Mouse (Mus musculus) MEL (cell line): ENCODE data around the gene Sccpdh. TPM values are rescaled to one million over a fixed set of nuclear protein-coding genes. Genes with fewer than 3 reads are reported as not detected.
"Not testable (repeated sequence)": the region's sequence is repeated elsewhere in the genome, so short reads cannot be mapped to it uniquely, and the experiment has no call there.

Source experiments
- DNase-seq: peaks from one replicate; pipeline ENCODE4 v3.0.0; 2011; ENCODE audit warnings: low read depth, low spot score
- H3K27ac ChIP-seq: 2 replicates; pipeline ENCODE4 v1.5.1; 2012; ENCODE audit warnings: low read depth, mild to moderate bottlenecking, control low read depth, low read length, moderate library complexity; ENCODE audit not compliant: control insufficient read depth
- H3K27me3 ChIP-seq, 2 experiments: fragments of 150-350 bp in 1 of 2; sonication (generic) in 1 of 2; 2 replicates each; pipeline ENCODE4 v1.6.1; 2012; ENCODE audit warnings: low read length in 2 of 2, mild to moderate bottlenecking in 2 of 2, improper control_type of control experiment in 1 of 2, moderate library complexity in 1 of 2; ENCODE audit not compliant: insufficient read depth in 2 of 2, control insufficient read depth in 1 of 2
- H3K36me3 ChIP-seq, 2 experiments: 2 replicates each; pipeline ENCODE4 v1.6.1; 2012 to 2014; ENCODE audit warnings: low read length in 2 of 2, improper control_type of control experiment in 1 of 2, inconsistent platforms in 1 of 2, mild to moderate bottlenecking in 1 of 2; ENCODE audit not compliant: insufficient read depth in 2 of 2, control insufficient read depth in 1 of 2
- H3K4me1 ChIP-seq, 2 experiments: fragments of 150-350 bp in 1 of 2; sonication (generic) in 1 of 2; 2 replicates each; pipeline ENCODE4 v1.6.1; 2012; ENCODE audit warnings: low read length in 2 of 2, improper control_type of control experiment in 1 of 2, mild to moderate bottlenecking in 1 of 2; ENCODE audit not compliant: insufficient read depth in 2 of 2, control insufficient read depth in 1 of 2
- H3K4me3 ChIP-seq, 2 experiments: fragments of 150-350 bp in 1 of 2; sonication (generic) in 1 of 2; 2 replicates each; pipeline ENCODE4 v1.5.1; 2012; ENCODE audit warnings: low read depth in 2 of 2, low read length in 2 of 2, mild to moderate bottlenecking in 2 of 2, moderate library complexity in 2 of 2, control low read depth in 1 of 2, improper control_type of control experiment in 1 of 2; ENCODE audit not compliant: control insufficient read depth in 1 of 2, insufficient read depth in 1 of 2
- H3K79me2 ChIP-seq: 2 replicates; pipeline ENCODE4 v1.6.1; 2012; ENCODE audit warnings: mild to moderate bottlenecking, low read length, moderate library complexity; ENCODE audit not compliant: control insufficient read depth, poor library complexity, insufficient read depth
- H3K9ac ChIP-seq: 2 replicates; pipeline ENCODE4 v1.6.1; 2012; ENCODE audit warnings: low read depth, mild to moderate bottlenecking, control low read depth, low read length, moderate library complexity; ENCODE audit not compliant: control insufficient read depth, poor library complexity, severe bottlenecking
- H3K9me3 ChIP-seq: fragments of 150-350 bp; sonication (generic); replicated peaks from 2 replicates; pipeline ENCODE4 v1.6.1; 2012; ENCODE audit warnings: mild to moderate bottlenecking, low read length, improper control_type of control experiment, moderate library complexity; ENCODE audit not compliant: insufficient read depth
- BHLHE40 ChIP-seq: IDR thresholded peaks from 2 replicates; pipeline ENCODE4 v1.6.1; 2012; ENCODE audit warnings: low read depth, mild to moderate bottlenecking, inconsistent platforms, low read length, improper control_type of control experiment, borderline replicate concordance
- CHD1 ChIP-seq: IDR thresholded peaks from 2 replicates; pipeline ENCODE4 v1.6.1; 2012; ENCODE audit warnings: low read depth, mild to moderate bottlenecking, inconsistent platforms, low read length, improper control_type of control experiment
- EP300 ChIP-seq, 2 experiments: IDR thresholded peaks; 2 replicates each; pipeline ENCODE4 v1.6.1; 2011; ENCODE audit warnings: improper control_type of control experiment in 2 of 2, low read length in 2 of 2, low read depth in 1 of 2, mild to moderate bottlenecking in 1 of 2
- ETS1 ChIP-seq: IDR thresholded peaks from 2 replicates; pipeline ENCODE4 v1.6.1; 2012; ENCODE audit warnings: low read depth, mild to moderate bottlenecking, inconsistent platforms, low read length, improper control_type of control experiment, moderate library complexity
- GATA1 ChIP-seq: IDR thresholded peaks from 2 replicates; pipeline ENCODE4 v1.6.1; 2011; ENCODE audit warnings: low read depth, low read length, improper control_type of control experiment
- JUND ChIP-seq: IDR thresholded peaks from 2 replicates; pipeline ENCODE4 v1.6.1; 2011; ENCODE audit warnings: low read depth, mild to moderate bottlenecking, improper control_type of control experiment, low read length
- MAFK ChIP-seq: IDR thresholded peaks from 2 replicates; pipeline ENCODE4 v1.6.1; 2011; ENCODE audit warnings: low read depth, mild to moderate bottlenecking, low read length, improper control_type of control experiment, borderline replicate concordance
- MYB ChIP-seq: IDR thresholded peaks from 2 replicates; pipeline ENCODE4 v1.6.1; 2011; ENCODE audit warnings: mild to moderate bottlenecking, low read depth, low read length, improper control_type of control experiment
- MYC ChIP-seq: IDR thresholded peaks from 2 replicates; pipeline ENCODE4 v1.6.1; 2011; ENCODE audit warnings: low read depth, mild to moderate bottlenecking, low read length, improper control_type of control experiment, moderate library complexity
- RCOR1 ChIP-seq: IDR thresholded peaks from 2 replicates; pipeline ENCODE4 v1.6.1; 2012; ENCODE audit warnings: low read depth, mild to moderate bottlenecking, inconsistent platforms, low read length, improper control_type of control experiment
- SIN3A ChIP-seq: IDR thresholded peaks from 2 replicates; pipeline ENCODE4 v1.6.1; 2012; ENCODE audit warnings: low read length, improper control_type of control experiment, inconsistent platforms
- SMC3 ChIP-seq: IDR thresholded peaks from 2 replicates; pipeline ENCODE4 v1.6.1; 2011; ENCODE audit warnings: low read depth, low read length, improper control_type of control experiment
- TAL1 ChIP-seq: IDR thresholded peaks from 2 replicates; pipeline ENCODE4 v1.6.1; 2012; ENCODE audit warnings: mild to moderate bottlenecking, inconsistent platforms, low read length, moderate library complexity, mixed read lengths
- TBP ChIP-seq: IDR thresholded peaks from 2 replicates; pipeline ENCODE4 v1.8.0; 2011; ENCODE audit warnings: low read depth, low read length, improper control_type of control experiment
- TCF12 ChIP-seq: IDR thresholded peaks from 2 replicates; pipeline ENCODE4 v1.6.1; 2014; ENCODE audit warnings: low read depth, mild to moderate bottlenecking, inconsistent platforms, low read length, improper control_type of control experiment, moderate library complexity
- USF1 ChIP-seq: IDR thresholded peaks from 2 replicates; pipeline ENCODE4 v1.6.1; 2014; ENCODE audit warnings: low read depth, mild to moderate bottlenecking, inconsistent platforms, low read length, improper control_type of control experiment, moderate library complexity
- ZC3H11A ChIP-seq: IDR thresholded peaks from 2 replicates; pipeline ENCODE4 v1.6.1; 2012; ENCODE audit warnings: low read depth, mild to moderate bottlenecking, inconsistent platforms, low read length, improper control_type of control experiment
- ZNF384 ChIP-seq: IDR thresholded peaks from 2 replicates; pipeline ENCODE4 v1.6.1; 2012; ENCODE audit warnings: low read depth, mild to moderate bottlenecking, inconsistent platforms, low read length, improper control_type of control experiment
- polyA plus RNA-seq, 2 experiments: library from polyadenylated mRNA; stranded (reverse) in 1 of 2; unstranded in 1 of 2; fragments of >175 nt in 1 of 2; fragments of >200 nt in 1 of 2; gene quantifications; 2 replicates each; pipeline versions ENCODE4 v1.2.1 to v1.2.4; 2012; ENCODE audit warnings: low replicate concordance in 2 of 2, low read depth in 1 of 2; ENCODE audit not compliant: insufficient read length in 2 of 2, insufficient read depth in 1 of 2, missing spikeins in 1 of 2
- total RNA-seq: library from RNA; depleted of rRNA; stranded (reverse); fragments of 300-350 nt; gene quantifications from 2 replicates; pipeline ENCODE4 v1.2.3, GENCODE M21; 2012

Gene Sccpdh
- total and polyA plus RNA-seq, 3 experiments = 18.5 to 18.7 TPM; not detected in 1

- TF ChIP-seq USF1 (no peak), TCF12 (no peak), TBP (no peak)
Measured at GRCm38 (mm10) chr1:179645980-179646268, 22.1 kb upstream of the Sccpdh start (continued).

GRCm38 (mm10) chr1:179648678-179649077 lies 19.3 kb upstream of the Sccpdh start:
- Histone ChIP-seq H3K27ac (peak overlapping the region; percentile 40), H3K9ac (0 out of 2 replicates have a peak overlapping the region, but pooled peaks have one; percentile 2), H3K4me3 (peak overlapping the region; percentile 25 to 29; a peak in 3 of 4 replicates), H3K4me1 (peaks cover 0 to 27% of the 10 kb centered on the region in 2 experiments; a peak in 2 of 4 replicates)
- not testable (repeated sequence) for H3K36me3 ChIP-seq, H3K79me2 ChIP-seq, H3K27me3 ChIP-seq, H3K9me3 ChIP-seq
- peak; percentile 85 for TF ChIP-seq ZNF384
- TF ChIP-seq GATA1 = peak; percentile 42
- peak; percentile 98 for TF ChIP-seq TBP
- TF ChIP-seq MAFK = peak; percentile 87
- TF ChIP-seq MYC = 0 out of 2 replicates have a peak, but pooled peaks have one; percentile 13
- TF ChIP-seq, all 39 proteins: peak for 5; not testable (repeated sequence) for 34
- DNase-seq = peak; percentile 87

GRCm38 (mm10) chr1:179649324-179649723 lies 18.7 kb upstream of the Sccpdh start:
- Histone ChIP-seq H3K4me1 (peaks cover 0 to 27% of the 10 kb centered on the region in 2 experiments; a peak in 2 of 4 replicates), H3K27me3 (no peaks in the 10 kb centered on the region), H3K9ac (no peak overlapping the region), H3K27ac (peak overlapping the region; percentile 84), H3K79me2 (no peaks in the 10 kb centered on the region), H3K4me3 (peak overlapping the region; percentile 27 to 29; a peak in 3 of 4 replicates), H3K36me3 (peaks cover 0 to 5% of the 10 kb centered on the region in 2 experiments; a peak in 2 of 4 replicates), H3K9me3 (no peaks in the 10 kb centered on the region)
- DNase-seq = peak; percentile 77
- TF ChIP-seq GATA1 (peak; percentile 91), ETS1 (peak; percentile 79), SMC3 (no peak), JUND (no peak), TAL1 (peak; percentile 78), ZC3H11A (no peak), TBP (peak; percentile 76), EP300 (IDR thresholded peaks at IDR 0.05; ENCODE audit: low read depth in 1 of 2, low read length in 2 of 2) (peak; percentile 76 to 91), TCF12 (peak; percentile 94), RCOR1 (peak; percentile 97), MYB (no peak), CHD1 (no peak), SIN3A (peak; percentile 12; the same call in 1 of the 2 replicates), BHLHE40 (peak; percentile 66)
